Mouse (Mus musculus): Measurements from ENCODE around the gene Mthfd1. TPM values are rescaled to one million over a fixed set of nuclear protein-coding genes. Genes with fewer than 3 reads are reported as not detected.

The Mthfd1 gene
- polyA plus RNA-seq, 1 experiment from 2014 or later = 48.6 TPM

GRCm38 (mm10) chr12:76263876-76264275, 8.8 kb downstream of the Mthfd1 start:
- no peak for ATAC-seq (ENCODE audit: insufficient number of reproducible peaks, low FRiP score)
- Histone ChIP-seq H3K27me3 (replicated peaks) (no peaks in the 10 kb centered on the region), H3K4me2 (no peak overlapping the region), H3K4me3 (no peak overlapping the region), H3K9ac (no peak overlapping the region), H3K4me1 (replicated peaks) (peaks cover 24% of the 10 kb centered on the region), H3K27ac (ENCODE audit: poor library complexity, severe bottlenecking) (no peak overlapping the region), H3K36me3 (no peaks in the 10 kb centered on the region), H3K9me3 (replicated peaks) (no peaks in the 10 kb centered on the region)
- WGBS = 81% methylated on average over 1 of the region's 1 CpGs

DNA sequence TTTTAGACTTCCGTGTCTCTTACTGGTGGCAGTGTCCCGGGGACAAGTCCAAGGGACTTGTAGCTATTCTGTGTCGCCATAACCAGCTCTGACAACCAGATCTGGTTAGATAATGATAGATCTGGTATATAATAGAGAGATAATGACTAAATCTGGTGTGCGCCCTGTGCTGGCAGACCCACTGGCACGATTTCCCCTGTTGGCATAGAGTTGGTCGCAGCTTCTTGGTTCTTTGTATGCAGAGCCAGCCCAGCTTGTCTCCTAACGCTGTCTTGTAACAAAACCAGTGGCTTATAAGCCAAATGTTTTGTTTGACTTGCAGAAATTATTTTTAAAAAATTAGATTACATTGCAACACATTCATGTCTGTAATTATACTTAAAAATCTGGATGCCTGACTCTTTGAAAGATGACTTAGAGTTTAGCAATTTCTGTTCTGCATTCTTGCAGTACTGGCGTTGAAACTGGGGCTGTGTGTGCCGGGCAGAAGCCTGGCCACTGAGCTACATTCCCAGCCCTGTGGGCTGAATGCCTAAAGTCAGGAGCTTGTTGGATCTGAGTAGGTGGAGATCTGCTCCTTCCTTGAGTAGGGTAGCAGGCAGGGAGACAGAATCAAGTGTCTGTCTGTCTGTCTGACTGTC, 9.3 kb downstream of the Mthfd1 start:
- no peaks in the 10 kb centered on the region for H3K36me3 ChIP-seq

GRCm38 (mm10) chr12:76265001-76265400, 9.9 kb downstream of the Mthfd1 start:
- Histone ChIP-seq H3K9ac (no peak overlapping the region), H3K27ac (ENCODE audit: poor library complexity, severe bottlenecking) (no peak overlapping the region), H3K4me3 (no peak overlapping the region), H3K4me2 (no peak overlapping the region), H3K27me3 (replicated peaks) (no peaks in the 10 kb centered on the region), H3K4me1 (replicated peaks) (peaks cover 30% of the 10 kb centered on the region), H3K9me3 (replicated peaks) (no peaks in the 10 kb centered on the region), H3K36me3 (no peaks in the 10 kb centered on the region)
- 70% methylated on average over 6 of the region's 6 CpGs for WGBS
- no peak for ATAC-seq (ENCODE audit: insufficient number of reproducible peaks, low FRiP score)

More for the DNA sequence above, 9.3 kb downstream of the Mthfd1 start:
- Histone ChIP-seq H3K27me3 (replicated peaks) (no peaks in the 10 kb centered on the region), H3K4me1 (replicated peaks) (peaks cover 30% of the 10 kb centered on the region), H3K9me3 (replicated peaks) (no peaks in the 10 kb centered on the region), H3K9ac (no peak overlapping the region), H3K4me3 (no peak overlapping the region), H3K27ac (ENCODE audit: poor library complexity, severe bottlenecking) (no peak overlapping the region), H3K4me2 (no peak overlapping the region)
- ATAC-seq (ENCODE audit: insufficient number of reproducible peaks, low FRiP score) = no peak
- WGBS = 81% methylated on average over 9 of the region's 9 CpGs

- Histone ChIP-seq H3K36me3 (peaks cover 7% of the 10 kb centered on the region), H3K27me3 (replicated peaks) (no peaks in the 10 kb centered on the region), H3K4me2 (no peak overlapping the region), H3K9me3 (replicated peaks) (no peaks in the 10 kb centered on the region), H3K9ac (no peak overlapping the region), H3K4me3 (no peak overlapping the region), H3K27ac (ENCODE audit: poor library complexity, severe bottlenecking) (no peak overlapping the region), H3K4me1 (replicated peaks) (peaks cover 26% of the 10 kb centered on the region)
- 70% methylated on average over 9 of the region's 9 CpGs for WGBS
- 0 out of 2 replicates have a peak, but pooled peaks have one; percentile 42 for ATAC-seq (ENCODE audit: insufficient number of reproducible peaks, low FRiP score)
Measured at GRCm38 (mm10) chr12:76266875-76267274, 11.8 kb downstream of the Mthfd1 start.

- Histone ChIP-seq H3K27ac (ENCODE audit: poor library complexity, severe bottlenecking) (no peak overlapping the region), H3K9me3 (replicated peaks) (no peaks in the 10 kb centered on the region), H3K4me2 (no peak overlapping the region), H3K27me3 (replicated peaks) (no peaks in the 10 kb centered on the region), H3K4me3 (no peak overlapping the region), H3K4me1 (replicated peaks) (peaks cover 15% of the 10 kb centered on the region), H3K9ac (no peak overlapping the region), H3K36me3 (peaks cover 11% of the 10 kb centered on the region)
- WGBS = 69% methylated on average over 10 of the region's 10 CpGs
- ATAC-seq (ENCODE audit: insufficient number of reproducible peaks, low FRiP score) = no peak
Measured at GRCm38 (mm10) chr12:76268686-76269085, 13.6 kb downstream of the Mthfd1 start.

GRCm38 (mm10) chr12:76269196-76269595, 14.1 kb downstream of the Mthfd1 start:
- H3K36me3 ChIP-seq = peaks cover 11% of the 10 kb centered on the region
- no peaks in the 10 kb centered on the region for H3K9me3 ChIP-seq (replicated peaks)
- 52% methylated on average over 7 of the region's 7 CpGs for WGBS
- H3K4me2 ChIP-seq = no peak overlapping the region
- ATAC-seq (ENCODE audit: insufficient number of reproducible peaks, low FRiP score) = no peak
- H3K4me3 ChIP-seq = no peak overlapping the region
- H3K4me1 ChIP-seq (replicated peaks) = peaks cover 15% of the 10 kb centered on the region
- H3K27ac ChIP-seq (ENCODE audit: poor library complexity, severe bottlenecking) = no peak overlapping the region
- no peaks in the 10 kb centered on the region for H3K27me3 ChIP-seq (replicated peaks)
- no peak overlapping the region for H3K9ac ChIP-seq

GRCm38 (mm10) chr12:76271516-76271915, 16.4 kb downstream of the Mthfd1 start:
- no peak overlapping the region for H3K4me2 ChIP-seq
- no peak overlapping the region for H3K9ac ChIP-seq
- peaks cover 11% of the 10 kb centered on the region for H3K36me3 ChIP-seq
- H3K4me1 ChIP-seq (replicated peaks) = peaks cover 12% of the 10 kb centered on the region
- whole genome bisulfite sequencing = 82% methylated on average over 6 of the region's 6 CpGs
- no peak for ATAC-seq (ENCODE audit: insufficient number of reproducible peaks, low FRiP score)
- no peaks in the 10 kb centered on the region for H3K9me3 ChIP-seq (replicated peaks)
- no peaks in the 10 kb centered on the region for H3K27me3 ChIP-seq (replicated peaks)
- H3K27ac ChIP-seq (ENCODE audit: poor library complexity, severe bottlenecking) = no peak overlapping the region
- no peak overlapping the region for H3K4me3 ChIP-seq

DNA sequence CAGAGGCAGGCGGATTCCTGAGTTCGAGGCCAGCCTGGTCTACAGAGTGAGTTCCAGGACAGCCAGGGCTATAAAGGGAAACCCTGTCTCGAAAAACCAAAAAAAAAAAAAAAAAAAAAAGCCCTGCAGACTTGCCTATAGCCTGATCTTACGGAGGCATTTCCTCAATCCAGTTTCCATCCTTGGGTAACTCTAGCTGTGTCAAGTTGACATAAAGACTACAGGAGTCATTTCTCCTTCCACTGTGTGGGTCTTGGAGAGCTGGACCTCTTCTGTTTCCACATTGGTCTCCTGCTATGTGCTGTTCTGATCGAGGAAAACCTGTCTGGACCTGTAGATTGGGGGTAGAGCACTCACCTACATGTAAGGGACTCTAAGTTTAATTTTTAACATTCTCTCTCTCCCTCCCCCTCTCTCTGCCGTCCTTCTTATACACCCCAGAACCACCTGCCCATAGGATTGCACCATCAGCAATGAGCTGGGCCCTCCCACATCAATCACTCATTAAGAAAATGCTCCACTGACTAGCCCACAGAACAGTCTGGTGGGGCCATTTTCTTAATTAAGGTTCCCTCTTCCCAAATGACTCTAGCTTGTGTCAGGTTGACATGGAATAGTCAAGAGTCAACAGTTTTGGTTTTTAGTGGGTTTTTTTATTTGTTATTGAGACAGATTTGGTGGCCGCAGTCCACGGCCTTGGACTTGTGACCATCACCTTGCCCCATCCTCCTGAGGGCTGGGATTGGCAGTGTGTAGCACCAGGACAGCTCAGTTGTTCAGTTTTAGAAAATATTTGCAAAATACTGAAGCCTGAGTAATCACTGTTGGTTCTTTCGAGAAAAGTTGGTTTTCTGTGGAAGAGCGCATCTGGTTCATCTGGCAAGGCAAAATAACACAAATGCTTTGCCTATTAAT, 17.8 kb downstream of the Mthfd1 start:
- WGBS = 83% methylated on average over 10 of the region's 10 CpGs
- no peak for ATAC-seq (ENCODE audit: insufficient number of reproducible peaks, low FRiP score)

DNA sequence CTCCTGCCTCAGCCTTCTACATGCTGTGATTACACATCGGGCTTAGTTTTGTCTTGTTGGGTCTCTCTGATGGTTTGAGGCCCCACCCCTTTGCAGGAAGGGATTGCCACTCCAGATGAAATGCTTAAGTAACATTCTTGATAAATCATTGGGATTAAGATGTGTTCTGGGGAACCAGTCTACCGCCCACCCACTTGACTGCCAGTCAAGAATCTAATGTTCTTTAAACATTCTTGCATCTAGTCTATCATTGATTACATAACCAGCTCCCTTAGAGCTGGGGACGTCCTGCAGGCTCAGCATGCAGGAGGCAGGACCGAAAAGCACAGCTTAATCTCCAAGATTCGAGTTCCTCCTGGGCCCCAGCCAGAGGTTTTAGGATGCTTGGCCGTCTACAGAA, 23.1 kb downstream of the Mthfd1 start:
- Histone ChIP-seq H3K36me3 (peaks cover 30% of the 10 kb centered on the region), H3K27me3 (replicated peaks) (no peaks in the 10 kb centered on the region), H3K9me3 (replicated peaks) (no peaks in the 10 kb centered on the region), H3K27ac (ENCODE audit: poor library complexity, severe bottlenecking) (no peak overlapping the region), H3K4me2 (no peak overlapping the region), H3K4me3 (no peak overlapping the region), H3K4me1 (replicated peaks) (peaks cover 15% of the 10 kb centered on the region), H3K9ac (no peak overlapping the region)
- 75% methylated on average over 6 of the region's 6 CpGs for WGBS
- no peak for ATAC-seq (ENCODE audit: insufficient number of reproducible peaks, low FRiP score)

More for the DNA sequence above, 17.8 kb downstream of the Mthfd1 start:
- Histone ChIP-seq H3K27ac (ENCODE audit: poor library complexity, severe bottlenecking) (no peak overlapping the region), H3K36me3 (peaks cover 11% of the 10 kb centered on the region), H3K27me3 (replicated peaks) (no peaks in the 10 kb centered on the region), H3K4me2 (no peak overlapping the region), H3K9ac (no peak overlapping the region), H3K4me1 (replicated peaks) (peaks cover 12% of the 10 kb centered on the region), H3K9me3 (replicated peaks) (no peaks in the 10 kb centered on the region), H3K4me3 (no peak overlapping the region)

DNA sequence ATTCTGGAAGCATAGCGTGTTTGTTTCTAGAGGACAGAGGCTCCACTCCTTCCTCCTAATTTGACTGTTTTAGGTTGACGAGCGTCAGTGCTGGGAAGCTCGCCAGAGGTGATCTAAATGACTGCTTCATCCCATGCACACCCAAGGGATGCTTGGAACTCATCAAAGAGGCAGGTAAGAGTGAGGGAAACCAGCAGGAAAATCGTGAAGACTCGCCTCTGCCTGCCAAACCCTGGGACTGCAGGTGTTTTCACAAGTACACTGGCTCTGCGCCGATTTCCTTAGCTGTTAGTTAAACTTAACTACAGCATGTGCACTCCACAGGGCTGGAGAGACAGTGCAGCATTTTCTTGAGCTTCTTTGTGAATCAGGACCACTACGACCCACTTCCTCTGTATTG, 25.5 kb downstream of the Mthfd1 start:
- H3K9me3 ChIP-seq (replicated peaks) = no peaks in the 10 kb centered on the region
- no peak overlapping the region for H3K9ac ChIP-seq
- peaks cover 15% of the 10 kb centered on the region for H3K4me1 ChIP-seq (replicated peaks)
- no peak overlapping the region for H3K4me2 ChIP-seq
- ATAC-seq (ENCODE audit: insufficient number of reproducible peaks, low FRiP score) = no peak
- WGBS = 88% methylated on average over 9 of the region's 9 CpGs
- H3K27ac ChIP-seq (ENCODE audit: poor library complexity, severe bottlenecking) = no peak overlapping the region
- H3K36me3 ChIP-seq = peaks cover 43% of the 10 kb centered on the region
- no peak overlapping the region for H3K4me3 ChIP-seq
- no peaks in the 10 kb centered on the region for H3K27me3 ChIP-seq (replicated peaks)

DNA sequence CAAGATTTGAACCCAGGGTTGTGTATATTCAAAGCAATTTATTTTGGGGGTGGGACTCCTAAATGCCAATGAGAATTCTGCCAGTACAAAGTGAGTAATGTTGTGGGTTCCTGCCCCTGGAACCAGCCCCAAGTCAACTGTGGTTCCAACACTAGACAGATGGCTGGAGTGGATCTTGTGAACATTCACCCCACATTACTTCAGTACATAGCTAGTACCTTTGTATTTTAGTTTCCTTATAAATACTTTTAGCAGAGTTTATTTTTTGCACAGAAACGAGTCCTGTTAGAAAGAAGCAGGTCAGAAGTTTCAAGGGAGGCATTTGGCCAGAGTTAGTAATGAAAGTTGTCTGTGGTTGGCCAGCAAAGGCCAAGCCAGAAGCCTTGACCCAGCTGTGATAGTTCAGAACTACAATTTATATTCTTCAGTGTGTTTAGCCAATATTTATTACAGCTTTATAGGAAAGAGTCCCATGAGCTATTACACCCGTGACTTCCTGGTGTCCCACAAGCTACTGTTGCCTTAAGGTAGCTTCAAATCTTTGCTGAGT, 26.1 kb downstream of the Mthfd1 start:
- no peak overlapping the region for H3K9ac ChIP-seq
- H3K4me1 ChIP-seq (replicated peaks) = peaks cover 15% of the 10 kb centered on the region
- H3K27me3 ChIP-seq (replicated peaks) = no peaks in the 10 kb centered on the region
- no peak for ATAC-seq (ENCODE audit: insufficient number of reproducible peaks, low FRiP score)
- no peak overlapping the region for H3K4me3 ChIP-seq
- 89% methylated on average over 2 of the region's 2 CpGs for WGBS
- no peaks in the 10 kb centered on the region for H3K9me3 ChIP-seq (replicated peaks)
- H3K27ac ChIP-seq (ENCODE audit: poor library complexity, severe bottlenecking) = no peak overlapping the region
- no peak overlapping the region for H3K4me2 ChIP-seq
- H3K36me3 ChIP-seq = peaks cover 43% of the 10 kb centered on the region

Data from heart, embryonic 12.5 days (tissue).